Mouse (Mus musculus) midbrain, embryonic 13.5 days (tissue): ENCODE results near the gene Itga7. TPM values are rescaled to one million over a fixed set of nuclear protein-coding genes. Genes with fewer than 3 reads are reported as not detected.
A peak's percentile ranks its signal among the peaks of the same experiment; 100 is the strongest.

Experiments
- ATAC-seq: fragments of 200-750 bp; cut with Nextera tagmentation; 2 replicates; pipeline ENCODE4 v1.8.0; 2017; ENCODE audit warnings: mild to moderate bottlenecking, moderate TSS enrichment, moderate library complexity
- H3K27ac ChIP-seq: fragments of 300-500 bp; sonication (generic); 2 replicates; pipeline ENCODE4 v1.5.1; 2015; ENCODE audit warnings: inconsistent platforms, mild to moderate bottlenecking, moderate library complexity
- H3K27me3 ChIP-seq: fragments of 300-500 bp; sonication (generic); 2 replicates; pipeline ENCODE4 v1.6.1; 2015; ENCODE audit warnings: mild to moderate bottlenecking, inconsistent platforms
- H3K36me3 ChIP-seq: fragments of 300-500 bp; sonication (generic); 2 replicates; pipeline ENCODE4 v1.6.1; 2015; ENCODE audit warnings: mild to moderate bottlenecking, inconsistent platforms
- H3K4me1 ChIP-seq: fragments of 300-500 bp; sonication (generic); replicated peaks from 2 replicates; pipeline ENCODE4 v1.6.1; 2015; ENCODE audit warnings: inconsistent platforms
- H3K4me2 ChIP-seq: fragments of 300-500 bp; sonication (generic); replicated peaks from 2 replicates; pipeline ENCODE4 v1.6.1; 2015; ENCODE audit warnings: moderate library complexity, mild to moderate bottlenecking, inconsistent platforms
- H3K4me3 ChIP-seq: fragments of 300-500 bp; sonication (generic); replicated peaks from 2 replicates; pipeline ENCODE4 v1.5.1; 2015; ENCODE audit warnings: mild to moderate bottlenecking, inconsistent platforms
- H3K9ac ChIP-seq: fragments of 300-500 bp; sonication (generic); replicated peaks from 2 replicates; pipeline ENCODE4 v1.6.1; 2015; ENCODE audit warnings: mild to moderate bottlenecking, inconsistent platforms
- H3K9me3 ChIP-seq: fragments of 300-500 bp; sonication (generic); 2 replicates; pipeline ENCODE4 v1.6.1; 2016; ENCODE audit warnings: mild to moderate bottlenecking, inconsistent platforms
- WGBS: fragments of 180-500 bp; shearing (Covaris S2); methylation state at CpG from one replicate; pipeline ENCODE4 v1.1.7; 2015; 5-methylcytosine and 5-hydroxymethylcytosine counted together
- polyA plus RNA-seq: library from polyadenylated mRNA; unstranded; fragments of >200 nt; fragmentation: Nextera tagmentation; extraction: Ambion mirVana; gene quantifications from 2 replicates; pipeline ENCODE4 v1.2.1, GENCODE M21; 2015

The Itga7 gene
- polyA plus RNA-seq, 1 experiment from 2014 or later: 1.7 TPM

DNA sequence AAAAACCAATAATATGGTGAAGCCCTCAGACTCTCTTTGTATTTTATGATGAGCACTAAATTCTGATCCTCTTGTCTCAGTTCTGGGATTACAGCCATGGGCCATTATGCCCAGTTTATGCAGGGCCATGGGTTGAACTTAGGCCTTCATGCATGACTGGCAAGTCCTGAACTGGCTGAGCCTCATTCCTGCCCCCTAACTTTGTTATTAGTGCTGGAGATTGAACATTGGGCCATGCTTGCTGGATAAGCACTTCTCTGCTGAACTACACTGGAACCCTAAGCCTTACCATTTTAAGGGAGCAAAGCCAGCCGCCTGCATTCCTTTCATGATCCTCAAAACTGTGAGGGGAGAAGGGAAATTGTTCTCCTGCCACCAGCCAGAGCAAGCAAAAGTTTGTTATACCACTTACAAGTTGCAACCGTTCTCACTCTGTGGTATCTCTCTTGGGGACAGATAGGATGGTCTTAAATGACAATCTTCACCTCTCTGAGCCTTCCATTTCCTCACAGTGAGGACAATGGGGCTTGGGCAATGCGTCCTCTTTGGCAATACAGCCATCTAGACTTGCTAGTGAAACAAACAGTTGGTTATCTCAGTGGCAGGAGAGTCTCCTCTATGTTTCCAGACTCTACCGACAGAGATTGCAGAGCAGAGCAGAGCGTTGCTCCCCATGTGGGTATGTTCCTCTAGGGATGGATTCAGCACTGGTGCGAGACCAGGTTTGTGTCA lies 33.7 kb upstream of the Itga7 start:
- Histone ChIP-seq H3K27ac (no peak overlapping the region), H3K9me3 (no peaks in the 10 kb centered on the region), H3K4me1 (peaks cover 9% of the 10 kb centered on the region), H3K27me3 (peaks cover 17% of the 10 kb centered on the region), H3K4me3 (no peak overlapping the region), H3K36me3 (no peaks in the 10 kb centered on the region), H3K4me2 (no peak overlapping the region), H3K9ac (no peak overlapping the region)
- ATAC-seq: no peak
- 83% methylated on average over 6 of the region's 6 CpGs for WGBS

DNA sequence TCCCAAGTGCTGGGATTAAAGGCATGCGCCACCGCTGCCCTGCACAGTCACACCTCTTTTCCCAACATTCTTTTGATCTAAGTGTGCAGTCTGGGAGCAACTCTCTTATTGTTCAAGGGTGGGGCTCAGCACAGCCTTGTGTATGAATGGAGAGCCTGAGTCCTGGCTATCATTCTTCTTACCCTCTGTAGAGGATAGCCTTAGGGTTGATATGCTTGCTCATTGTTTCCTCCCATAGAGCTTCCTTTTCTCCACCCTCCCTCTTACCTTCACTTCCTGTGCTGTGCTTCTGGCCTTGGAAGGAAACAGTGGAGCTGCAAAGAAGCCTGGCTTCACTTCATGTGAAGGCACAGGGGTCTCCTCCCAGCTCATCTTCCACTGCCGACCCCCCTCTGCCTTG lies 32.9 kb upstream of the Itga7 start, which contains the start of gene Cd63:
Gene Cd63, plus strand, starts transcription at position 292 of the 400 bp plus-strand sequence.
- 87% methylated on average over 3 of the region's 3 CpGs for WGBS
- no peak within 1 kb of the TSS for H3K9ac ChIP-seq
- peaks cover 9% of the 10 kb centered on the region for H3K4me1 ChIP-seq
- H3K4me2 ChIP-seq: no peak within 1 kb of the TSS
- no peak within 1 kb of the TSS for H3K27ac ChIP-seq
- ATAC-seq: no peak
- H3K4me3 ChIP-seq: no peak within 1 kb of the TSS
- H3K36me3 ChIP-seq: no peaks in the 10 kb centered on the region
- peaks cover 16% of the 10 kb centered on the region for H3K27me3 ChIP-seq
- H3K9me3 ChIP-seq: no peaks in the 10 kb centered on the region

DNA sequence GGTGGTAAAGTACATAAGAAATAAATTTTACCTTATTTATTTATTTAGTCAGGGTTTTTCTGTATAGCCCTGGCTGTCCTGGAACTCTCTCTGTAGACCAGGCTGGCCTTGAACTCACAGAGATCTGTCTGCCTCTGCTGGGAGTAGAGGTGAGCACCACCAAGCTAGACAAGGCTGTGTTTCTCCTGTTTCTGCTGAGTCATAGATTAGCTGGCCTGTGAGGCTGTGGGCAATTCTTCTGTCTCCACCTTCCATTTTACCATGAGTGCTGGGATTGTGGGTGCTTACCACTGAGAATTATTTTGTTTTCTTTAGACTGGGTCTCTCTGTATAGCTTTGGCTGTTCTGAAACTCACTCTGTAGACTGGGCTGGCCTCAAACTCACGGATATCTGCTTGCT lies 32.2 kb upstream of the Itga7 start:
- H3K9me3 ChIP-seq: no peaks in the 10 kb centered on the region
- H3K36me3 ChIP-seq: no peaks in the 10 kb centered on the region
- no peak overlapping the region for H3K27ac ChIP-seq
- peaks cover 2% of the 10 kb centered on the region; the same call in 1 of the 2 replicates for H3K4me1 ChIP-seq
- ATAC-seq: no peak
- H3K9ac ChIP-seq: no peak overlapping the region
- no peak overlapping the region for H3K4me3 ChIP-seq
- WGBS: 78% methylated on average over 1 of the region's 1 CpGs
- H3K27me3 ChIP-seq: peaks cover 9% of the 10 kb centered on the region
- no peak overlapping the region for H3K4me2 ChIP-seq

DNA sequence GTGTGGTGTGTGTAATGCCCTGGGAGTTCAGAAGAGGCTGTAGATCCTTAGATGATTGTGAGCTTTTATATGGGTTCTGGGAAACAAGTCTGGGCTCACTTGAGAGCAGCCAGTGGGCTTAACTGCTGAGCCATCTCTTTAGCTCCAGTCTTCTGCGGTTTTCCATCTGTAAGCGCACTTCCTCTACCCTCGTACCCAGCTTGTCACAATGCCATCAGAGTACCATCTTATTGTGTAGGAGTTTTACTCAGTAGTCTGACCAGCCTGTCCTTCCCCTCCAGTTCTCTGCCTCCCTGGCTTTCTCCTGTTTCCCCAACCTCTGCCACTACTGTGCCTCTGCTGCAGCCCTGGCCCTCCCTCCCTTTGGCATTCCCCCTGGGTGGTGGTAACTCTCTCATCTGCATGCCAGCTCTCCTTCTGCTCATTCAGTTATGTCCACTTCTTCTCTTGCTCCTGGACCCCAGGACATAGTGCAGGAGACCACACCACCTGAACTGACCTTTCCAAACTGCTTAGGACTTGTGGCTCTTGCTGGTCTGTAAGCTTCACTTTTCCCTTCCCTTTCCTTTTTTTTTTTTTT lies 31.1 kb upstream of the Itga7 start:
- WGBS: 75% methylated on average over 3 of the region's 3 CpGs
- Histone ChIP-seq H3K4me2 (no peak overlapping the region), H3K4me3 (no peak overlapping the region), H3K9ac (no peak overlapping the region), H3K27me3 (no peaks in the 10 kb centered on the region), H3K36me3 (no peaks in the 10 kb centered on the region), H3K9me3 (no peaks in the 10 kb centered on the region), H3K4me1 (no peaks in the 10 kb centered on the region), H3K27ac (no peak overlapping the region)
- no peak for ATAC-seq

DNA sequence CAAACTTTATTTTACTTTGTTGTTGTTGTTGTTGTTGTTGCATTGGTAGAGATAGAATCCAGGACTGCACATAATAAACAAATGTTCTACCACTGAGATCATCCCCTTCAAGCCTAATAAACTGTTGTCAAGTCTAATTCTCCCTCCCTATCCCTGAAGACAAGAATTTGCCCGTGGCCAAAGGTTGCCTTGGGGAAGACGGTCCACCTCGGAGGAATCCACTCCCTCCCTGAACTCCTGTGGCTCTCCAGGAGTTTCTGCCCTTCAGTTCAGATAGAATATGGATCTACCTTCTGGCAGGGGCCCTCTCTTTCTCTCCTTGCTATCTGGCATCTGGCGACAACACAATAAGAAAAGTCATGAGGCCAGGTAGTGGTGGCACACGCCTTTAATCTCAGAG lies 28.8 kb upstream of the Itga7 start:
- Histone ChIP-seq H3K9me3 (no peaks in the 10 kb centered on the region), H3K36me3 (no peaks in the 10 kb centered on the region), H3K4me2 (no peak overlapping the region), H3K9ac (no peak overlapping the region), H3K4me3 (no peak overlapping the region), H3K27ac (no peak overlapping the region), H3K27me3 (peaks cover 15% of the 10 kb centered on the region; the same call in 1 of the 2 replicates), H3K4me1 (peaks cover 7% of the 10 kb centered on the region; the same call in 1 of the 2 replicates)
- 78% methylated on average over 5 of the region's 5 CpGs for WGBS
- ATAC-seq: no peak

DNA sequence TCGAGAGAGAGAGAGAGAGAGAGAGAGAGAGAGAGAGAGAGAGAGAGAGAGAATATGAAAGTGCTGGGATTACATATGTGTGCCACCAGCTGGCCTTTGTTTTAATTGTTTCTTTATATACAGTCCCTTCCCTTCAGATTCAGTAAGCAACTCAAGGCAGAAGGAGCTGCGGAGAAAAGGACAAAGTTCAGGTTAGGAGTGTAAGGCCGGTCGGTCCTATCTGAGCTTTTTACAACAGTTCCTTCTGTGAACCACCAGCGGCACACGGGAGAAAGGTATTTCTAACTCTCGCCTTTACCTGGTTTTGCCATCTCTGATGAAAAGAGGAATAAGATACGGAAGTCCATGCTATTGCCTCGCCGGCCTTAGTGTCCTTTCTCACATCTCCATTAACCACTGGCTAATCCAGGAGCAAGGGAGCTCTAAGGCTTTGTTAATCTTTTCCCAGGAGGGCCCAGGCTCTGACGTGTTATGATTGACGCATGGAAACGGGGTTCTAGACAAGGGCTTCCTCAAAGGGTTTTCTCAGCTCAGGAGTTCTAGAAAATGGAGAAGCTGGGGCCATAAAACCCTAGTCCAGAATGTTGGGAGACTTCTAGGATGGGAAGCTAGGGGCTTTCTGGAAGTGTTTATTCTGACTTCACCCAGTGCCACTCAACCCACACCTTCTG lies 24.7 kb upstream of the Itga7 start:
- no peak for ATAC-seq
- peaks cover 15% of the 10 kb centered on the region for H3K27me3 ChIP-seq
- H3K4me2 ChIP-seq: peak overlapping the region; percentile 86
- peaks cover 19% of the 10 kb centered on the region for H3K4me1 ChIP-seq
- peak overlapping the region; percentile 85; the same call in 1 of the 2 replicates for H3K9ac ChIP-seq
- WGBS: 54% methylated on average over 13 of the region's 13 CpGs
- H3K4me3 ChIP-seq: peak overlapping the region; percentile 76
- no peak overlapping the region for H3K27ac ChIP-seq
- no peaks in the 10 kb centered on the region for H3K9me3 ChIP-seq
- no peaks in the 10 kb centered on the region for H3K36me3 ChIP-seq

DNA sequence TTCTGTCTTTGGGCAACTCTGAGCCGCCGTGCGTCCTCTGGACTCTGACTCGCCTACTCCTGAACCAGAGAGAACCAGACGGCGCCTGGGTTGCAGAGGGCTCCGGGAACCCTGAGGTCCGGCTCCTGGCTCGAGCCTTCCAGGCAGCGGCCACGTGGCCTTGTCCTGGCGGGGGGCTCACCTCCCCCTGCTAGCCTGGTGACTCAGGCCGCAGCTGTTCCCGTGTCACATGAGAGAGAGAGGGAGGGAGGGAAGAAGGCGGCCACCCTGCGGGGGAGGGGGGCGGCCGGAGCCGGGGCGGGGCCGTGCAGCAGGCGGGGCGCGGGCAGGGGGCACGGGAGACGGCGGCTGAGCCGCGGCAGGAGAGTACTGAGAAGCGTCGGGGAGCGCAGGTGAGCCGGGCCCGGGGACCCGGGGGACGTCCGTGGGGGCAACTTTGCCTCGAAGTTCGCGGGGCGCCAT lies 24.0 kb upstream of the Itga7 start:
- 1% methylated on average over 39 of the region's 41 CpGs for WGBS
- H3K4me3 ChIP-seq: peak overlapping the region; percentile 76
- peak; percentile 69 for ATAC-seq
- no peaks in the 10 kb centered on the region for H3K9me3 ChIP-seq
- H3K4me2 ChIP-seq: peak overlapping the region; percentile 86
- H3K9ac ChIP-seq: peak overlapping the region; percentile 85
- peaks cover 15% of the 10 kb centered on the region for H3K27me3 ChIP-seq
- no peaks in the 10 kb centered on the region for H3K36me3 ChIP-seq
- peaks cover 19% of the 10 kb centered on the region for H3K4me1 ChIP-seq
- H3K27ac ChIP-seq: peak overlapping the region; percentile 21; the same call in 1 of the 2 replicates

DNA sequence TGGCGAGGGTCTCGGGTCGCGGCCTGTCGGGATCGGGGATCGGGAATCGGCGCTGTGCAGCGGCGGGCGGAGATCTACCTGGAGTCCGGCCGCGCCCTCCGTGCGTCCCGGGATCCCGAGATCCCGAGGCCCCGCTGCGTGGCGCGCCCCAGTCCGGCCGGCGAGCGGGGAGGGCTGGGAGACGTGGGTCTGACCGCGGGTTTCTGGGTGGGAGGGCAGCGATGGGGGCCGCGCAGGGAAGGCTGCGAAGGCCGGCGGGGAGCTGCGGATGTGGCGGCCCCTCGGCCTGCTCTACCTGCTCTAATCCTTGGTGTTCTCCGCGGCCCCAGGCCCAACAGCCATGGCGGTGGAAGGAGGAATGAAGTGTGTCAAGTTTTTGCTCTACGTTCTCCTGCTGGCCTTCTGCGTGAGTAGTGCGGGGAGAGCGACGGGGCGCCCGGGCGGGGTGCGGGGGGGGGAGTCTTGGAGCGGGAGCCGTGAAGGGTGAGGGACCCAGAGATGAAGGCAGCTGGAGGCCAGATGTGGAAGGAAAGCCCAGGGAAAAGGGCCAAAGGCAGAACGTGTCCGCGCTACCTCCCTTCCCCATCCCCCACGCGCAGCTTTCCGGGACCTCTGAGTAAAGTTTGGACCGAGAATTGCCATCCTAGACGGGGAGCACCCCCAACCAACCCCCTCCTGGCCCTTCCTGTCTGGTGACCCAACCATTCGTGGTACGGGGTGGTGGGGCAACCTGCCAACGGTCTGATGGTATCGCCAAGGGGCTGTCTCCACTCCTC lies 23.4 kb upstream of the Itga7 start:
- Histone ChIP-seq H3K4me1 (peaks cover 19% of the 10 kb centered on the region), H3K36me3 (no peaks in the 10 kb centered on the region), H3K4me3 (peak overlapping the region; percentile 76), H3K9ac (peak overlapping the region; percentile 85), H3K9me3 (no peaks in the 10 kb centered on the region), H3K27ac (peak overlapping the region; percentile 21; the same call in 1 of the 2 replicates), H3K27me3 (peaks cover 15% of the 10 kb centered on the region), H3K4me2 (peak overlapping the region; percentile 86)
- 2% methylated on average over 53 of the region's 66 CpGs for WGBS
- peak; percentile 31 for ATAC-seq

DNA sequence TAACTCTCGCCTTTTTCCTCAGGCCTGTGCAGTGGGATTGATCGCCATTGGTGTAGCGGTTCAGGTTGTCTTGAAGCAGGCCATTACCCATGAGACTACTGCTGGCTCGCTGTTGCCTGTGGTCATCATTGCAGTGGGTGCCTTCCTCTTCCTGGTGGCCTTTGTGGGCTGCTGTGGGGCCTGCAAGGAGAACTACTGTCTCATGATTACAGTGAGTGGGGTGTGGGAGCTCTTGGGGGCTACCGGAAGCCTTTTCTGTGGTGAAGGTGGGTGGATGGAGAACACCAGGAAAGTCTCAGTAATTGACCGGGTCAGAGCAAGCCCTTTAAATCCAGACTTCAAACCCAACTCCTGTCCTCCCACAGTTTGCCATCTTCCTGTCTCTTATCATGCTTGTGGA lies 22.2 kb upstream of the Itga7 start:
- no peaks in the 10 kb centered on the region for H3K9me3 ChIP-seq
- no peaks in the 10 kb centered on the region for H3K36me3 ChIP-seq
- H3K4me3 ChIP-seq: no peak overlapping the region
- H3K4me1 ChIP-seq: peaks cover 19% of the 10 kb centered on the region
- 95% methylated on average over 6 of the region's 6 CpGs for WGBS
- peaks cover 15% of the 10 kb centered on the region for H3K27me3 ChIP-seq
- no peak for ATAC-seq
- H3K9ac ChIP-seq: no peak overlapping the region
- no peak overlapping the region for H3K27ac ChIP-seq
- peak overlapping the region; percentile 86 for H3K4me2 ChIP-seq

DNA sequence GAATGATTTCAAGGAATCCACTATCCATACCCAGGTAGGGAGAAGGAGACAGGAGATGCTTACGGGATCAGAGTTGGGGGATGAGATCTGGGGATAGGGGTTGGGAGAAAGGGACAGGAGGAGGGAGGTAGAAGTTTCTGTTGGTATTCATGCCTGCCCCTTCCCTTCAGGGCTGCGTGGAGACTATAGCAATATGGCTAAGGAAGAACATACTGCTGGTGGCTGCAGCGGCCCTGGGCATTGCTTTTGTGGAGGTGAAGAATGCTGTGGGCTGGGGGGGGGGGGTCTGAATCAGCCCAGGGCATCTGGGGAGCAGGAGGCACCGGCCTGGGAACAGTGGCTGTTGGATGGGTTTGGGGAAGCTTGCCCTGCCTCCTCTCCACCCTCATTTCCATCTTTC lies 21.4 kb upstream of the Itga7 start:
- peaks cover 1% of the 10 kb centered on the region; the same call in 1 of the 2 replicates for H3K36me3 ChIP-seq
- 89% methylated on average over 4 of the region's 4 CpGs for WGBS
- no peaks in the 10 kb centered on the region for H3K9me3 ChIP-seq
- no peak overlapping the region for H3K4me2 ChIP-seq
- peaks cover 19% of the 10 kb centered on the region for H3K4me1 ChIP-seq
- H3K9ac ChIP-seq: no peak overlapping the region
- no peak for ATAC-seq
- H3K27me3 ChIP-seq: peaks cover 15% of the 10 kb centered on the region
- H3K27ac ChIP-seq: no peak overlapping the region
- H3K4me3 ChIP-seq: no peak overlapping the region

DNA sequence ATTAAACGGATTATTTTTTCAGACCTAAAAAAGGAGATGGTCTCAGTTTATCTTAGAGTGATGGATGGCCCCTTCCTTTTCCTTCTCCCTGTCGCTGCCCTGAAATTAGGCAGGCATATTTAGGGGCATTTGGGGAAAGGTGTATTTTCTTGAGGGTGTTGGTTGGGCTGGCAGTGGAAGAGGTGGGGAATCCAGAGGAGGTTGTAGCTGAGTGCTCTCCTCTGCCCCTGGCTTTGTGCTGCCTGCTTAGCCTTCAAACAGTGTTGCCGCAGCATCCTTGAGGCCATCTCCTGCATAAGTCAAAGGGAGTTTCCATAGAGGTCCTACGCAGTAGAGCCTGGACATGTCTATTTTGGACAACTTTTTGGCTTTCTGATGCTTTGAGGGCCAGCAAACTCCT lies 20.8 kb upstream of the Itga7 start:
- H3K9me3 ChIP-seq: no peaks in the 10 kb centered on the region
- H3K27ac ChIP-seq: peak overlapping the region; percentile 25; the same call in 1 of the 2 replicates
- peaks cover 13% of the 10 kb centered on the region for H3K27me3 ChIP-seq
- no peak overlapping the region for H3K9ac ChIP-seq
- H3K4me2 ChIP-seq: no peak overlapping the region
- peaks cover 19% of the 10 kb centered on the region for H3K4me1 ChIP-seq
- H3K4me3 ChIP-seq: no peak overlapping the region
- H3K36me3 ChIP-seq: peaks cover 7% of the 10 kb centered on the region
- ATAC-seq: no peak
- 84% methylated on average over 4 of the region's 4 CpGs for WGBS
